Mouse (Mus musculus): ENCODE measurements around the gene Keg1. TPM values are rescaled to one million over a fixed set of nuclear protein-coding genes. Genes with fewer than 3 reads are reported as not detected.

Gene Keg1
- polyA plus RNA-seq (2012) = not detected in 2 replicates

DNA sequence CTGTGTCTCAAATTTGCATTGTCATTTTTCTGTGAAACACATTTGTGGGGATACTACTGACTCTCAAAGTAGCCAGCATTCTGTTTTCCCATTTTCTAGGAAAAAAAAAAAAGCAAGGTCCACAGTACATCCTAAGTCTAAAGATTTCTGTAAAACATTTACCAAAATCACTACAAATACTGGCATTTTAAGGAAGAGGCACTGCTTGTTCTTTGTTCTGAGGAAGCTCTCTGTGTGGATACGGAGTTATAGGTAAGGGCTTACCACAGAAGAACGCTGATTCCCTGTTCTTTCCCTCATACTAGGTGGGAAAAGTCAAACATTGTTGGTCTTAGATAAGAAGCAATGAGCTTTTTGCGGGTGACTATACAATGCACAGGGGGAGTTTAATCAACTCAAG is at the start of gene Keg1:
Keg1 (plus strand) TSS at position 197 of the 400 bp plus-strand sequence.

DNA sequence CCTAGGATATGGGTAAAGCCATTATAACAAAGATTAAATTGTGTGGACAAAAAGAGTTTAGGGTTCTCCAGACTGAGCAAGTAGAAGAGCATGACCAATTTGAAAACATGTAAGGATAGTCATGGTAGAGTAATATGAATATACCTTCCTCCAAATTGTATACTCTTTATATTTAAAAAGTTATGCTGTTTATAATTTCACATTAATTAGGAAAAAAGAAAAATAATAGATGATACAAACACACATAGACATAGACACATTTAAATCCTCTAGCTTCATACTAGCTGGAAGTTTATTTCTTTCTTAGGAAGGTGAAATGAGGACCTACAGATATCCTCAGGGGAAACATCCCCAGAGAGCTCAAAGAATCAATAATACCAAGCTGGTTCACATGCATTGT is 25.4 kb upstream of the Keg1 start, which contains the start of gene Olfr1442:
Olfr1442 (plus strand) TSS at position 301 of the 400 bp plus-strand sequence.

DNA sequence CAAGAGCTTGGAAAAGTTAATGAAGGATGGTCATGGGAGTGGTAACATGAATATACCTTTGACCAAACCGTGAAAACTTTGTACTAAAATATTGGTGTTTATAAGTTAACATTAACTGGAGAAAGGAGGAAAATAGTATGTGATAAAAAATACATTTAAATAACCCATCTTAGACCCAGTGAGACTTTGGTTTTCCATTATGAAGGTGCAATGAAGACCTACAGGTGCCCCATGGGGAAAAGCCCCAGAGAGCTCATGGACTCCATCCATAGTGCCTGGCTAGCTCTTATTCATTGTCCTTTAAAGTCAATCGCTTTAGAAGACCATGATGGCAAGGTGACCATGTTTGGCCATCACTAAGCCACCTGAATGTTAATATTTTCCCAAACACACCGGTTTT is 17.8 kb upstream of the Keg1 start, which contains the start of gene Olfr1443:
Olfr1443 (plus strand) TSS at position 301 of the 400 bp plus-strand sequence.

DNA sequence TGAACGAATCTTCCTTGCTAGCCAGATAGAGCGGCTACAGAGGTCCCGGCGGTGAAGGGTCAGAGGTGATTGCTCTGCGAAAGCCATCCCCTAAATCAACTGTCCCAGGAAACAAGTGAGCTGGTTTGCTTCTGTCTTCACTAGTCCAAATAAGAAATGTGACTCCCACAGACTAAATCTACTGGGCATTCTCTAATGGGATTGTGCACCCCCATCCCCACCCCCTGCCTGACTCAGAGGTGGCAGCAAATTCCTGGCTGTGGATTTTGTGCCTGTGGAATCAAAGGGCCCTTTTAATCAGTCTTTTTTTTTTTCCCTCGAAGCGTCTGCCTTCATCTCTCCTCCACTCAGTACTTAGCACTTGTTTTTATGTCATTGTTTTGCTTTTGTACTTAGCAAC is 69.7 kb downstream of the Keg1 start, which contains the start of gene Cntf:
Cntf (minus strand) TSS at position 325 of the 400 bp plus-strand sequence.

Other genes starting within 250 kb of the Keg1 start
- gene Mpeg1, start 235.0 kb upstream of the Keg1 start, polyA plus RNA-seq (2012) = 5.2 and 9.2 TPM in 2 replicates
- gene Dtx4, start 194.3 kb upstream of the Keg1 start, polyA plus RNA-seq (2012) = 9.8 and 14.3 TPM in 2 replicates
- 3.4 and 5.0 TPM in 2 replicates for gene Fam111a, start 150.0 kb upstream of the Keg1 start, polyA plus RNA-seq (2012)
- gene Gm4952, start 95.8 kb upstream of the Keg1 start, polyA plus RNA-seq (2012) = not detected in 2 replicates
- gene Glyat, start 62.5 kb upstream of the Keg1 start, polyA plus RNA-seq (2012) = 0.05 TPM in 1 of 2 replicates, not detected in the other
- not detected in 2 replicates for gene Olfr1442, start 25.3 kb upstream of the Keg1 start, polyA plus RNA-seq (2012)
- gene Olfr1443, start 17.7 kb upstream of the Keg1 start, polyA plus RNA-seq (2012) = not detected in 2 replicates
- 0.10 and 0.22 TPM in 2 replicates for gene Cntf, start 69.8 kb downstream of the Keg1 start, polyA plus RNA-seq (2012)
- 35.3 and 51.8 TPM in 2 replicates for gene Zfp91, start 100.3 kb downstream of the Keg1 start, polyA plus RNA-seq (2012)
- gene Lpxn, start 100.4 kb downstream of the Keg1 start, polyA plus RNA-seq (2012) = 0.18 and 0.88 TPM in 2 replicates
- not detected in 2 replicates for gene Gm5244, start 150.9 kb downstream of the Keg1 start, polyA plus RNA-seq (2012)
- gene Olfr1444, start 161.5 kb downstream of the Keg1 start, polyA plus RNA-seq (2012) = not detected in 2 replicates
- gene Olfr1445, start 188.1 kb downstream of the Keg1 start, polyA plus RNA-seq (2012) = not detected in 2 replicates
- not detected in 2 replicates for gene Olfr1446, start 197.7 kb downstream of the Keg1 start, polyA plus RNA-seq (2012)
- gene Olfr1447, start 208.0 kb downstream of the Keg1 start, polyA plus RNA-seq (2012) = not detected in 2 replicates
- gene Olfr1448, start 228.6 kb downstream of the Keg1 start, polyA plus RNA-seq (2012) = not detected in 2 replicates
- not detected in 2 replicates for gene Olfr1449, start 235.1 kb downstream of the Keg1 start, polyA plus RNA-seq (2012)

Measured in megakaryocyte-erythroid progenitor cell, adult 5 weeks (primary cell).